Mouse (Mus musculus) adrenal gland, adult 18-20 months (tissue): ENCODE results near the gene Gmds. TPM values are rescaled to one million over a fixed set of nuclear protein-coding genes. Genes with fewer than 3 reads are reported as not detected.

Experiments
- DNase-seq, 2 experiments: peaks; one replicate each; pipeline ENCODE4 v3.0.0; 2021 to 2022; ENCODE audit warnings: low spot score in 2 of 2
- total RNA-seq, 2 experiments: library from RNA; stranded (reverse); gene quantifications; 1 replicate in 1 of 2; 2 replicates in 1 of 2; pipeline ENCODE4 v1.2.3; 2021

Gene Gmds
- total RNA-seq, 2 experiments from 2014 or later, result 6.8 to 7.0 TPM

GRCm38 (mm10) chr13:32165581-32165980, 173.0 kb downstream of the Gmds start:
- no peak for DNase-seq

GRCm38 (mm10) chr13:32161567-32161966, 177.0 kb downstream of the Gmds start:
- DNase-seq, result no peak

GRCm38 (mm10) chr13:32158240-32158639, 180.3 kb downstream of the Gmds start:
- DNase-seq, result no peak

- DNase-seq, result no peak
These were observed 192.6 kb downstream of the Gmds start for GRCm38 (mm10) chr13:32145916-32146315.

- DNase-seq, result no peak
These were observed 193.4 kb downstream of the Gmds start for GRCm38 (mm10) chr13:32145179-32145578.

GRCm38 (mm10) chr13:32143651-32144050, 194.9 kb downstream of the Gmds start:
- DNase-seq, result no peak

- DNase-seq, result no peak
These were observed 203.8 kb downstream of the Gmds start for GRCm38 (mm10) chr13:32134663-32135273.

- DNase-seq, result no peak
These were observed 208.6 kb downstream of the Gmds start for GRCm38 (mm10) chr13:32129970-32130369.

GRCm38 (mm10) chr13:32118386-32118785, 220.2 kb downstream of the Gmds start:
- no peak for DNase-seq

GRCm38 (mm10) chr13:32115468-32115867, 223.1 kb downstream of the Gmds start:
- no peak for DNase-seq

GRCm38 (mm10) chr13:32113875-32114274, 224.7 kb downstream of the Gmds start:
- no peak for DNase-seq

- DNase-seq, result no peak
These were observed 250.1 kb downstream of the Gmds start for GRCm38 (mm10) chr13:32088303-32088977.

- DNase-seq, result no peak
These were observed 257.9 kb downstream of the Gmds start for GRCm38 (mm10) chr13:32080520-32081249.

- DNase-seq, result no peak
These were observed 264.9 kb downstream of the Gmds start for GRCm38 (mm10) chr13:32073630-32074029.

- no peak for DNase-seq
These were observed 283.2 kb downstream of the Gmds start for GRCm38 (mm10) chr13:32055321-32055720.

- DNase-seq, result no peak
These were observed 285.0 kb downstream of the Gmds start for GRCm38 (mm10) chr13:32053587-32053986.

GRCm38 (mm10) chr13:32047980-32048959, 290.3 kb downstream of the Gmds start:
- no peak for DNase-seq

- no peak for DNase-seq
These were observed 291.6 kb downstream of the Gmds start for GRCm38 (mm10) chr13:32046961-32047360.

GRCm38 (mm10) chr13:32042748-32043147, 295.8 kb downstream of the Gmds start:
- no peak for DNase-seq

GRCm38 (mm10) chr13:32040822-32041221, 297.7 kb downstream of the Gmds start:
- no peak for DNase-seq

- no peak for DNase-seq
These were observed 301.6 kb downstream of the Gmds start for GRCm38 (mm10) chr13:32036902-32037301.
